Mouse (Mus musculus) small intestine, adult 2 months (tissue): ENCODE measurements around the gene Ptk6. TPM values are rescaled to one million over a fixed set of nuclear protein-coding genes. Genes with fewer than 3 reads are reported as not detected.

Experiments used
- H3K27ac ChIP-seq: fragments of 200-500 bp; 2 replicates; pipeline ENCODE4 v1.5.1; 2012; ENCODE audit warnings: low read depth, low read length, control low read depth, inconsistent platforms; ENCODE audit not compliant: insufficient read depth
- H3K27me3 ChIP-seq: fragments of 200-500 bp; 2 replicates; pipeline ENCODE4 v1.6.1; 2012; ENCODE audit warnings: mild to moderate bottlenecking, moderate library complexity, low read length, inconsistent platforms; ENCODE audit not compliant: control insufficient read depth, insufficient read depth
- H3K36me3 ChIP-seq: fragments of 200-500 bp; 2 replicates; pipeline ENCODE4 v1.6.1; 2012; ENCODE audit warnings: mild to moderate bottlenecking, low read length, control low read depth, inconsistent platforms; ENCODE audit not compliant: control insufficient read depth, insufficient read depth
- H3K4me1 ChIP-seq: fragments of 200-500 bp; 2 replicates; pipeline ENCODE4 v1.6.1; 2012; ENCODE audit warnings: low read length, inconsistent platforms, mixed read lengths; ENCODE audit not compliant: control insufficient read depth, insufficient read depth, insufficient read length
- H3K4me3 ChIP-seq: fragments of 200-500 bp; 2 replicates; pipeline ENCODE4 v1.5.1; 2012; ENCODE audit warnings: low read depth, mild to moderate bottlenecking, control low read depth, inconsistent platforms, low read length, moderate library complexity
- CTCF ChIP-seq: fragments of 200-500 bp; IDR thresholded peaks from 2 replicates; pipeline ENCODE4 v1.5.1; 2012; ENCODE audit warnings: low read depth, mild to moderate bottlenecking, control low read depth, inconsistent platforms, low read length, moderate library complexity, mixed read lengths; ENCODE audit not compliant: insufficient replicate concordance, insufficient read length; ENCODE audit errors: extremely low read depth
- POLR2A ChIP-seq: fragments of 200-500 bp; IDR thresholded peaks from 2 replicates; pipeline ENCODE4 v1.6.1; 2012; ENCODE audit warnings: low read depth, mild to moderate bottlenecking, control low read depth, inconsistent platforms, low read length, moderate library complexity
- WGBS: fragments of 180-500 bp; shearing (Covaris S2); methylation state at CpG from one replicate; pipeline ENCODE4 v1.1.7; 2018; 5-methylcytosine and 5-hydroxymethylcytosine counted together
- polyA plus RNA-seq: library from polyadenylated mRNA; depleted of rRNA; stranded (reverse); fragments of >200 nt; gene quantifications from 2 replicates; pipeline ENCODE4 v1.2.3, GENCODE M21; 2012

The Ptk6 gene
- polyA plus RNA-seq, 1 experiment: 9.5 TPM

DNA sequence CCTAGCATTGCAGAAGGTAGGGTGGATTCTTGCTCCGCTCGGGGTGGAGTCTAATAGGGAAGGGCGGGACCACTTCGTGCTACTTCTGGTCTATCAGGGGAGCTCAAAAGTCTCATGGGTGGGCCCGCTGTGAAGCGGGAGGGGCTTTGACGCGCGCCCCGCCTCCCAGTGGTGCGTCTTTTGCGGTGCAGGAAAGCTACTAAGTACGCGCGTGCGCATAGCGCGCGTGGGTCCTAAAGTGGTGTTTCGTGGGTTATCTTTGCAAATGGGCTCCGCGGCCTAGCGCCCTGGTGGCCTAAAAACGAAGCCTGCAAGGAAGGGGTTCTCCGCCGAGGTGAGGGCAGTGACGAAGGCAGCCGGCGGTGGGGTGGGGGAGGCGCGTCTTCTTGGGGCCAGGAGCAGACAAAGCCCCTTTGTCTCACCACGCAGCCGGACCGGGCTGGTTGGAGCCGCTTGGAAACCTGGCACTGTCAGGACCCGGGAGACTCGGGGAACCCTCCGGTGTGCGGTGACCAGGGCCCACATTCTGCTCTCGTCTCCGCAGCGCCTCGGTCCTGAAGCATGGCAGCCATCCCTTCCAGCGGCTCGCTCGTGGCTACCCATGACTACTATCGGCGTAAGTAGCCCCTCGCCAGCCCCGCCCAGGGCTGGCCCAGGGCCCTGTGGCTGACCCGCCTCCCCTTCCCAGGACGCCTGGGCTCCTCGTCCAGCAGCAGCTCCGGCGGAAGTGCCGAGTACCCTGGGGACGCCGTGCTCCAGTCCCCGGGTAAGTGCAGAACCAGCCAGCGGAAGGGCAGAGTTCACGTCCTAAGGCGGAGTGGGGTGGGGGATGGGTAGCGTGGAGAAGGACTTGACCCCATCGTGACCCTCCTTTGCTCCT lies 15.2 kb downstream of the Ptk6 start, which contains the start of gene Ppdpf:
Gene Ppdpf, plus strand, starts transcription at position 127 of the 880 bp plus-strand sequence.
- TF ChIP-seq CTCF (no peak), POLR2A (no peak)

DNA sequence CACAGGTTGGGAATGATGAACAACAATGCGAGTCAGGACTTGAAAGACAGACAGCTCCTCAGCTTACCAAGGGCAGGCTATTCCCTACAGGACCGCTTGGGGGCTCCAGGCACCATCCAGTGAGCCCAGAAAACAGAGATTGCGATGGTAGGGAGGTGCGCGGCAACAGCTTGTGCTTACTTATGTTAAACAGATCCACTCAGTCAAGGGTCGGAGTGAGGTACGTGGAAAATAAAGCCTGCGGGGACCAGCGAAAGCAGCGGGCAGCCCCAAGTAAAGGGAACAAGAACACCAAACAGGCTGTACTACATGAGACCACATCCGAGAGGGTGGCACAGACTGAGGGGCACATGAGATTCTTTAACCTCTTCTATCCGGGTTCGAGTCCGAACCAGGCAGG lies 16.0 kb downstream of the Ptk6 start:
- TF ChIP-seq POLR2A: no peak
- TF ChIP-seq CTCF: peak; percentile 98
- Histone ChIP-seq H3K4me3 (peak overlapping the region; percentile 73), H3K27me3 (no peaks in the 10 kb centered on the region), H3K4me1 (peaks cover 8% of the 10 kb centered on the region), H3K36me3 (peaks cover 4% of the 10 kb centered on the region; the same call in 1 of the 2 replicates), H3K27ac (peak overlapping the region; percentile 84)
- WGBS: 0% methylated on average over 14 of the region's 14 CpGs

More for the DNA sequence above, 15.2 kb downstream of the Ptk6 start, which contains the start of gene Ppdpf:
- peak within 1 kb of the TSS; percentile 86 for H3K27ac ChIP-seq
- WGBS: under 1% methylated on average over 64 of the region's 64 CpGs
- H3K4me3 ChIP-seq: peak within 1 kb of the TSS; percentile 73
- H3K36me3 ChIP-seq: peaks cover 4% of the 10 kb centered on the region; the same call in 1 of the 2 replicates
- peaks cover 8% of the 10 kb centered on the region for H3K4me1 ChIP-seq
- no peaks in the 10 kb centered on the region for H3K27me3 ChIP-seq

DNA sequence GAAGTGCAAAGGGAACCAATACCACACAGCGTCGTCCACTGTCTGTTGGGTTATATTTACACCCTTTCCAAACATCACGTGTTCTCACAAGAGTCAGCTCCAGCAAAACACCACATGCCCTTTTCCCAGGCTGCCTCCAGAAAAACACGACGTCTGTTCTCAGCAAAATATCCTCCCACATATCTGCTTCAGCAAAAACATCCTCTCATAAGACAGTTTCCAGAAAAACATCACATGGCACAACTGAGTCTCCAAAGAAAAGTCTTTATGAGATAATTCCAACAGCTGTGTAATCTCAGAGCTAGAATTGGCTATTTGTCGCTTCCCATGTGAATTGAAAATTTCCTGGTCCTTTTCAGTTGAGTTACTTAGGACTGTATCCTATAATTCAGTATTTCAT lies 21.7 kb downstream of the Ptk6 start:
- Histone ChIP-seq H3K36me3 (no peaks in the 10 kb centered on the region), H3K4me3 (no peak overlapping the region), H3K27me3 (no peaks in the 10 kb centered on the region), H3K27ac (no peak overlapping the region), H3K4me1 (no peaks in the 10 kb centered on the region)
- TF ChIP-seq POLR2A (no peak), CTCF (no peak)
- 65% methylated on average over 6 of the region's 6 CpGs for WGBS

DNA sequence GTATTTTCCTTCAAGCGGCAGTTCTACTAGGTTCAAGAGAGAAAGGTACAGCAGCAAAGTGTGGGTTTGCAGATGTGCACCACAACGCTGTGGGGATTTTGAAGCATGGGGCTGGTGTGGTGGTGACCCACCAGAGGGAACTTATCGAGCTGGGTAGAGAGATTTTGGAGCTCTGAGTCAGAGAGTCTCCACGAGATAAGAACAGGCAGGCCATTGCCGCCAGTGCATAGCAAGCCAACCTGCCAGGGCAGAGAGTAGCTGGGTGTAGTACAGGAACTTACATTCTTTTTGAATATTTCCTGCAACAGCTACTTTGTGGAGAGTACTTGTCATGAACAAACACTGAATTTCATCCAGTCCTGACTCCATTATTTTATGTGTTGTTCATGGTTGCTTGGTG lies 24.1 kb downstream of the Ptk6 start:
- TF ChIP-seq CTCF (no peak), POLR2A (no peak)
- Histone ChIP-seq H3K36me3 (no peaks in the 10 kb centered on the region), H3K27me3 (no peaks in the 10 kb centered on the region), H3K4me3 (no peak overlapping the region), H3K27ac (no peak overlapping the region), H3K4me1 (no peaks in the 10 kb centered on the region)
- WGBS: 60% methylated on average over 5 of the region's 5 CpGs

DNA sequence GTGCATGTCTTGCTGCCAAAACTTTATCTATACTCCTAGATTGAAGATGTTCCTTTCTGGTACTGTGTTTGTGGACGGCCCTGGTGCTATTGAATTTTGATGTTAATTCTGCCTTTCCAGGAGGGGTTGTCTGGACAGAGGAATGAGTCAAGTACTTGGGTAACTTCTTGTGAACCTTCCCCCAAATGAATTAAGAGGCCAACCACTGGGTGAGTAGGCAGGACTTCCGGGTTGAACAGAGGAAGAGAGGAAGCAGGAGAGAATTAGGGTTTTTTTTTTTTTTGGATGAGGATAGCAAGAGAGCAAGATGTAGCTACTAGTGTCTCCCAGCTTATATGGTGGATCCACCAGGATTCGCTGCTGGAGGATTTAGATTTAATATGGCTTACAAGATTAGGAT lies 24.6 kb downstream of the Ptk6 start:
- H3K4me1 ChIP-seq: no peaks in the 10 kb centered on the region
- no peaks in the 10 kb centered on the region for H3K36me3 ChIP-seq
- no peaks in the 10 kb centered on the region for H3K27me3 ChIP-seq
- WGBS: 74% methylated on average over 3 of the region's 3 CpGs
- no peak overlapping the region for H3K27ac ChIP-seq
- TF ChIP-seq POLR2A (no peak), CTCF (no peak)
- no peak overlapping the region for H3K4me3 ChIP-seq

DNA sequence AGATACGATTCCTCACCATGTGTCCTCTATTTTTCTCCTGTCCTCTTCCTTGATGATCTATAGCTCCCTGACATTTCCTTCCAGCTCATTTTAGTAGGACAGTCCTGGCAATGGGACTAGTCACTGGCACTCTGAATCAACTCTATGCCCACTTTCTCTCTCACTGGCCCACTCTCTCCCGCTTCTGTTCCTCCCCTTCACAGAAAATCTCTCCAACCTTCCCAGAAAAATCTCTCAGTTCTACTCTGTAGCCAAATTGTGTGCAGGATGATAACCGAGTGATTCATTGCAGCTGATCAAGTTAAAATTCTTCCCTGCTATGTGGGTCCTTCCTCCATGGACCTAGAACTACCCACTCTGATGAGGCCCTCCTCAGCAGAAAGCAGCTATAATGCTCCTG lies 27.9 kb downstream of the Ptk6 start:
- Histone ChIP-seq H3K27me3 (no peaks in the 10 kb centered on the region), H3K27ac (no peak overlapping the region), H3K4me3 (no peak overlapping the region), H3K36me3 (no peaks in the 10 kb centered on the region), H3K4me1 (no peaks in the 10 kb centered on the region)
- 81% methylated on average over 3 of the region's 3 CpGs for WGBS
- TF ChIP-seq CTCF: no peak

DNA sequence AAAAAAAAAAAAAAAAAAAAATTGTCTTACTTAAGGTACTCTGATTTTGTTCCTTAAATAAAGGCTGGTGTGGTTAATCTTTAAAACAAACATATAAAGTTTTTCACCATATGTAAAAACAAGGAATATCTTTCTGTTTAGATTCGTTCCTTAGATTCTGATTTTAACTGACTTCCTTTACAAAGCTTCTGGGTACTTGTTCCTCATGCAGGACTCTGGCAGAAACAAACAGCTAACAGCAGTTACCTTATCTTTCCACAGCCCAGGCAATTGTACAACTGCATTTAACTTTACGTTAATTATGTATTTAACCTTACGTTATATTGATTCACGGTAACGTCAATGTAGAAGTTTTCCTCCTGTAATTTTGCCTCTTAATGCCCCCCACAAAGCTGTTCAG lies 36.1 kb downstream of the Ptk6 start:
- no peaks in the 10 kb centered on the region for H3K36me3 ChIP-seq
- H3K27ac ChIP-seq: no peak overlapping the region
- no peak for TF ChIP-seq POLR2A
- no peak for TF ChIP-seq CTCF
- WGBS: 46% methylated on average over 5 of the region's 5 CpGs
- H3K4me1 ChIP-seq: peaks cover 2% of the 10 kb centered on the region; the same call in 1 of the 2 replicates
- no peak overlapping the region for H3K4me3 ChIP-seq
- H3K27me3 ChIP-seq: no peaks in the 10 kb centered on the region; the same call in 1 of the 2 replicates
